Mouse (Mus musculus): Measurements from ENCODE around the gene Cln3. TPM values are rescaled to one million over a fixed set of nuclear protein-coding genes. Genes with fewer than 3 reads are reported as not detected.

The Cln3 gene
- polyA plus RNA-seq, 1 experiment, result 269 TPM

GRCm38 (mm10) chr7:126586839-126587238, 1.2 kb upstream of the Cln3 start:
- Histone ChIP-seq H3K27ac (ENCODE audit: control insufficient read depth, insufficient read depth, low read depth, low read length, poor library complexity) (no peak overlapping the region; the same call in 1 of the 2 replicates), H3K4me3 (replicated peaks; ENCODE audit: control insufficient read depth, low read depth, low read length) (no peak overlapping the region), H3K4me1 (ENCODE audit: control insufficient read depth, insufficient read depth, low read length) (no peaks in the 10 kb centered on the region; the same call in 1 of the 2 replicates)
- no peak for TF ChIP-seq CTCF (IDR thresholded peaks at IDR 0.05; ENCODE audit: control insufficient read depth, insufficient read depth, low read length)
- TF ChIP-seq POLR2A (IDR thresholded peaks at IDR 0.05; ENCODE audit: borderline replicate concordance, control insufficient read depth, low read depth, low read length), result no peak
- 55% methylated on average over 8 of the region's 8 CpGs for WGBS

GRCm38 (mm10) chr7:126584506-126584977, 1.1 kb downstream of the Cln3 start, which contains the start of gene Apobr:
Apobr (plus strand) TSS chr7:126584942.
- H3K27ac ChIP-seq (ENCODE audit: control insufficient read depth, insufficient read depth, low read depth, low read length, poor library complexity), result peak within 1 kb of the TSS; percentile 90
- 6% methylated on average over 8 of the region's 8 CpGs for WGBS
- peak within 1 kb of the TSS; percentile 79 for H3K4me3 ChIP-seq (replicated peaks; ENCODE audit: control insufficient read depth, low read depth, low read length)
- peak; percentile 28; the same call in 1 of the 2 replicates for TF ChIP-seq POLR2A (IDR thresholded peaks at IDR 0.05; ENCODE audit: borderline replicate concordance, control insufficient read depth, low read depth, low read length)
- TF ChIP-seq CTCF (IDR thresholded peaks at IDR 0.05; ENCODE audit: control insufficient read depth, insufficient read depth, low read length), result no peak; the same call in 1 of the 2 replicates
- H3K4me1 ChIP-seq (ENCODE audit: control insufficient read depth, insufficient read depth, low read length), result no peaks in the 10 kb centered on the region; the same call in 1 of the 2 replicates

GRCm38 (mm10) chr7:126583761-126584160, 1.9 kb downstream of the Cln3 start:
- 7% methylated on average over 6 of the region's 6 CpGs for WGBS
- H3K4me1 ChIP-seq (ENCODE audit: control insufficient read depth, insufficient read depth, low read length), result no peaks in the 10 kb centered on the region; the same call in 1 of the 2 replicates
- no peak for TF ChIP-seq POLR2A (IDR thresholded peaks at IDR 0.05; ENCODE audit: borderline replicate concordance, control insufficient read depth, low read depth, low read length)
- TF ChIP-seq CTCF (IDR thresholded peaks at IDR 0.05; ENCODE audit: control insufficient read depth, insufficient read depth, low read length), result no peak
- peak overlapping the region; percentile 90 for H3K27ac ChIP-seq (ENCODE audit: control insufficient read depth, insufficient read depth, low read depth, low read length, poor library complexity)
- peak overlapping the region; percentile 79 for H3K4me3 ChIP-seq (replicated peaks; ENCODE audit: control insufficient read depth, low read depth, low read length)

- WGBS, result under 1% methylated on average over 22 of the region's 22 CpGs
- Histone ChIP-seq H3K27ac (ENCODE audit: control insufficient read depth, insufficient read depth, low read depth, low read length, poor library complexity) (peak overlapping the region; percentile 75), H3K4me3 (replicated peaks; ENCODE audit: control insufficient read depth, low read depth, low read length) (peak overlapping the region; percentile 79), H3K4me1 (ENCODE audit: control insufficient read depth, insufficient read depth, low read length) (no peaks in the 10 kb centered on the region; the same call in 1 of the 2 replicates)
- TF ChIP-seq CTCF (IDR thresholded peaks at IDR 0.05; ENCODE audit: control insufficient read depth, insufficient read depth, low read length) (no peak), POLR2A (IDR thresholded peaks at IDR 0.05; ENCODE audit: borderline replicate concordance, control insufficient read depth, low read depth, low read length) (no peak; the same call in 1 of the 2 replicates)
Observed at GRCm38 (mm10) chr7:126583251-126583709, 2.3 kb downstream of the Cln3 start.

- TF ChIP-seq CTCF (IDR thresholded peaks at IDR 0.05; ENCODE audit: control insufficient read depth, insufficient read depth, low read length) (no peak), POLR2A (IDR thresholded peaks at IDR 0.05; ENCODE audit: borderline replicate concordance, control insufficient read depth, low read depth, low read length) (no peak)
- Histone ChIP-seq H3K4me1 (ENCODE audit: control insufficient read depth, insufficient read depth, low read length) (no peaks in the 10 kb centered on the region; the same call in 1 of the 2 replicates), H3K4me3 (replicated peaks; ENCODE audit: control insufficient read depth, low read depth, low read length) (peak overlapping the region; percentile 79), H3K27ac (ENCODE audit: control insufficient read depth, insufficient read depth, low read depth, low read length, poor library complexity) (no peak overlapping the region)
- 20% methylated on average over 20 of the region's 20 CpGs for WGBS
Observed at GRCm38 (mm10) chr7:126582759-126583158, 2.9 kb downstream of the Cln3 start.

GRCm38 (mm10) chr7:126581661-126582060, 4.0 kb downstream of the Cln3 start:
- no peak for TF ChIP-seq POLR2A (IDR thresholded peaks at IDR 0.05; ENCODE audit: borderline replicate concordance, control insufficient read depth, low read depth, low read length)
- TF ChIP-seq CTCF (IDR thresholded peaks at IDR 0.05; ENCODE audit: control insufficient read depth, insufficient read depth, low read length), result no peak
- no peaks in the 10 kb centered on the region; the same call in 1 of the 2 replicates for H3K4me1 ChIP-seq (ENCODE audit: control insufficient read depth, insufficient read depth, low read length)

GRCm38 (mm10) chr7:126579172-126579571, 6.4 kb downstream of the Cln3 start:
- no peak overlapping the region for H3K4me3 ChIP-seq (replicated peaks; ENCODE audit: control insufficient read depth, low read depth, low read length)
- no peak overlapping the region for H3K27ac ChIP-seq (ENCODE audit: control insufficient read depth, insufficient read depth, low read depth, low read length, poor library complexity)
- TF ChIP-seq CTCF (IDR thresholded peaks at IDR 0.05; ENCODE audit: control insufficient read depth, insufficient read depth, low read length) (peak; percentile 66), POLR2A (IDR thresholded peaks at IDR 0.05; ENCODE audit: borderline replicate concordance, control insufficient read depth, low read depth, low read length) (no peak)
- no peaks in the 10 kb centered on the region for H3K4me1 ChIP-seq (ENCODE audit: control insufficient read depth, insufficient read depth, low read length)
- WGBS, result 71% methylated on average over 8 of the region's 8 CpGs

More at GRCm38 (mm10) chr7:126581661-126582060, 4.0 kb downstream of the Cln3 start:
- 80% methylated on average over 6 of the region's 6 CpGs for WGBS
- Histone ChIP-seq H3K27ac (ENCODE audit: control insufficient read depth, insufficient read depth, low read depth, low read length, poor library complexity) (no peak overlapping the region), H3K4me3 (replicated peaks; ENCODE audit: control insufficient read depth, low read depth, low read length) (no peak overlapping the region)

- no peak for TF ChIP-seq POLR2A (IDR thresholded peaks at IDR 0.05; ENCODE audit: borderline replicate concordance, control insufficient read depth, low read depth, low read length)
- peak; percentile 67 for TF ChIP-seq CTCF (IDR thresholded peaks at IDR 0.05; ENCODE audit: control insufficient read depth, insufficient read depth, low read length)
- no peak overlapping the region for H3K4me3 ChIP-seq (replicated peaks; ENCODE audit: control insufficient read depth, low read depth, low read length)
- WGBS, result 53% methylated on average over 8 of the region's 8 CpGs
- no peak overlapping the region for H3K27ac ChIP-seq (ENCODE audit: control insufficient read depth, insufficient read depth, low read depth, low read length, poor library complexity)
- no peaks in the 10 kb centered on the region for H3K4me1 ChIP-seq (ENCODE audit: control insufficient read depth, insufficient read depth, low read length)
Observed at GRCm38 (mm10) chr7:126576946-126577345, 8.7 kb downstream of the Cln3 start.
